Mouse (Mus musculus) cortical plate, adult 2 months (tissue): ENCODE measurements around the gene Zcchc8.

Experiments used
- CTCF ChIP-seq: fragments of 200-500 bp; IDR thresholded peaks from 2 replicates; pipeline ENCODE4 v1.5.1; 2011; ENCODE audit warnings: mild to moderate bottlenecking, control low read depth, low read length; ENCODE audit not compliant: insufficient read depth; ENCODE audit errors: extremely low read depth
- POLR2A ChIP-seq: fragments of 200-500 bp; IDR thresholded peaks from 2 replicates; pipeline ENCODE4 v1.6.1; 2011; ENCODE audit warnings: mild to moderate bottlenecking, low read length, control low read depth; ENCODE audit not compliant: insufficient read depth; ENCODE audit errors: extremely low read depth

DNA sequence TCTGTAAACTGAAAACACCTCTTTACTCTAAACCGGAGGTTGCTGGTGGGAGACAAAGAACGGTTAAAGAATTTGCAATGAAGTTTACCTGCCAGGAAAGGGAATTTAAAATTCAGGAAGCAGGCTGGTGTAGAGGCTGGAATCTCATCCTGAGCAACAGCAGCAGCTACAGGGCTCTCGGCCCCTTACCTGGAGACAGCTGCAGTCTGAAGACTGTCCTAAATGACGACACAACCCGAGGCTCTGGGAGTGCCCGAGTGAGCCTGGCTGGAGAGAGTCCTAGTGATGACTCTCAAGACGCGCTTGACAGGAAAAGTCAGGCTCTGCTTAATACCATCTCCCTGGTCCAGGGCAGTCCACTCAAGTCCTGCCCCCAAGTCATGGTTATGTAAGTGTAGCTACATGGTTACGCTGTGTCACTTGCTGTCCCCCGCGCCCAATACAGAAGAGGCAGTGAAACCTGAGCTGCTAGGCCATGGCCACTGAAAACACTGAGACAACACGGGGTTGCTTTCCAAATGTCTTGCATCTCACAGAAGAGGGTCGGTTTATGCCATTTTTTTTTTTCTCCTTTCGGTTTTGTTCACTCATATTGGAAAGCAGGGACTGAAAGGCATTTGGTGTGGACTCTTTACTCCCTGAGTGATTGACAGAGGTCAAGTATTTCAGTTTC lies 50.0 kb downstream of the Zcchc8 start:
- TF ChIP-seq POLR2A (no peak), CTCF (no peak)
